Mouse (Mus musculus) olfactory bulb, adult 2 months (tissue): Measurements from ENCODE around the gene Vim.

ENCODE experiments used
- CTCF ChIP-seq: fragments of 200-500 bp; IDR thresholded peaks from 2 replicates; pipeline ENCODE4 v1.5.1; 2012; ENCODE audit warnings: low read depth, mild to moderate bottlenecking, low read length, moderate library complexity; ENCODE audit not compliant: insufficient read depth
- POLR2A ChIP-seq: fragments of 200-500 bp; IDR thresholded peaks from 2 replicates; pipeline ENCODE4 v1.6.1; 2012; ENCODE audit warnings: mild to moderate bottlenecking, low read depth, low read length, moderate library complexity; ENCODE audit not compliant: insufficient read depth

DNA sequence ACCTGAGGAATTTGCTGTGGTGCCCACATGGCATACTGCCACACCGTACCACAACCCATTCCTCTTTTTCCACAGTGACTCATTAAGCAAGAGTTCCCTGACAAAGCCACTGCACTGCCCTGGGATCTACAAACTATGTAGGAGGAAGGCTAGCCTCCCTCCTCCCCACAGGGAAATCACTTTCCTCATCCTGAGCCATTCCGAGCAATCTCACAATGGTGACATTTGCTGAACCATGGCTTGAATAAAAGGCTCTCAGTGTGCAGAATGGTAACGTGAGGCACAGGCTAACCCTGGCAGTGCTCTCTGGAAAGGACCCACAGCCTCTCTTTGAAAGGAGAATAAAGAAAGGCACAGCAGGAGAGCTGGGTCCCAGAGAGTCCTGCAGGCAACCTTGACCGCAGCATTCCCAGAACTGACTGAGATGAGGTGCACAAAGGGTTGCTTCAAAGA lies 1.6 kb upstream of the Vim start:
- TF ChIP-seq POLR2A: no peak
- TF ChIP-seq CTCF: no peak
